Mouse (Mus musculus) lung, adult 10 weeks (tissue): ENCODE measurements around the gene Igdcc4. TPM values are rescaled to one million over a fixed set of nuclear protein-coding genes. Genes with fewer than 3 reads are reported as not detected.

ENCODE experiments used
- polyA plus RNA-seq: library from polyadenylated mRNA; stranded (reverse); fragments of 350-450 nt; fragmentation: Illumina TruSeq; extraction: RNeasy Lipid Tissue Mini Kit (QIAGEN cat#74804); gene quantifications from one replicate; pipeline ENCODE4 v1.2.3, GENCODE M21; 2014; ENCODE audit warnings: low read depth, low replicate concordance; ENCODE audit not compliant: insufficient read depth

Gene Igdcc4
- 0.63 TPM for polyA plus RNA-seq

GRCm38 (mm10) chr9:65100991-65101685 lies at the start of gene Igdcc4:
Igdcc4 (plus strand) TSS chr9:65101486.

GRCm38 (mm10) chr9:65140936-65141305 lies 39.6 kb downstream of the Igdcc4 start, which contains the start of gene Igdcc3:
Igdcc3 (plus strand) TSS chr9:65141189.

Other genes with a start within 250 kb of the Igdcc4 start
- not detected for gene Slc24a1, start 149.9 kb upstream of the Igdcc4 start, polyA plus RNA-seq
- gene Ints14, start 140.6 kb upstream of the Igdcc4 start, polyA plus RNA-seq, result 9.4 TPM
- gene Hacd3, start 79.8 kb upstream of the Igdcc4 start, polyA plus RNA-seq, result 64.8 TPM
- gene Dpp8, start 69.1 kb upstream of the Igdcc4 start, polyA plus RNA-seq, result 21.7 TPM
- gene Igdcc3, start 39.7 kb downstream of the Igdcc4 start, polyA plus RNA-seq, result not detected
- gene Parp16, start 93.9 kb downstream of the Igdcc4 start, polyA plus RNA-seq, result 3.9 TPM
- gene Cilp, start 163.7 kb downstream of the Igdcc4 start, polyA plus RNA-seq, result 1.4 TPM
- gene Clpx, start 192.8 kb downstream of the Igdcc4 start, polyA plus RNA-seq, result 20.5 TPM
- 9.4 TPM for gene Pdcd7, start 244.6 kb downstream of the Igdcc4 start, polyA plus RNA-seq